Comparison of ENCODE assay signal across 8 mouse cellular contexts in the genomic region with DNA sequence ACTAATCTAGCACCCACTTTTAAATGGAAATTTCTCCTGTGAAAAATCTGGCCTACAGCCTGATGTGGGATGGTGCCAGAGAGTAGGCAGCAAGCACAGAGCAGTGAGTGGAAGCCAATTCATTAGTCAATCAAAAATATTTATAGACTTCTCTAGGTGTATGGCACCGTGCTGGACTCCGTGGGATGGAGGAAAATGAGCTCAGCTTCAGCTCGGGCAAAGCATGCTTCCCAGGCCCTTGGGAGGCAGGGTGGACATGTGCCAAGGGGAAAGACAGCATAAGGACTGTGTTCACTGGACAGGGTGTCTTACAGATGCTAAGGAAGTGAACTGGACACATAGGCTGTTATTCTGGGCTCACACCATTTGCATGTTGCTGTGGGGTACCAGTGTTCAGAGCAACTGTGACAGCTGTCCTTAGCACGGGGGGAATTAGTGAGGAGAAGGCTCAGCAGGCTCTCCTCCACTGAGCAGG. TPM values are rescaled to one million over a fixed set of nuclear protein-coding genes. Genes with fewer than 3 reads are reported as not detected.
DNase-seq lines count a peak whose midpoint lies in the region; ATAC-seq and TF ChIP-seq lines count a peak whose summit lies in the region.

No protein-coding gene starts in this region.

- intact Hi-C loops in gastrocnemius, postnatal 14 days (cut with DNase I; ENCODE audit: low total_unique reads) = no loop called here

- H3K4me3 ChIP-seq in limb, embryonic 14.5 days (replicated peaks; ENCODE audit: low read length) = no peak overlapping the region
- no peak overlapping the region for H3K4me3 ChIP-seq in limb, embryonic 10.5 days
- no peak overlapping the region for H3K4me3 ChIP-seq in midbrain, embryonic 15.5 days

- no peaks in the 10 kb centered on the region for H3K27me3 ChIP-seq in limb, embryonic 14.5 days (ENCODE audit: control insufficient read depth, insufficient read depth, low read length)
- no peaks in the 10 kb centered on the region for H3K27me3 ChIP-seq in limb, embryonic 10.5 days (ENCODE audit: low read depth, poor library complexity, severe bottlenecking)
- H3K27me3 ChIP-seq in midbrain, embryonic 15.5 days (replicated peaks) = no peaks in the 10 kb centered on the region

- no peak overlapping the region for H3K27ac ChIP-seq in limb, embryonic 14.5 days (replicated peaks; ENCODE audit: low read depth, low read length)
- no peak overlapping the region for H3K27ac ChIP-seq in limb, embryonic 10.5 days
- no peak overlapping the region for H3K27ac ChIP-seq in midbrain, embryonic 15.5 days

- H3K4me1 ChIP-seq in limb, embryonic 14.5 days (ENCODE audit: control insufficient read depth, insufficient read depth, low read length) = no peaks in the 10 kb centered on the region
- no peaks in the 10 kb centered on the region for H3K4me1 ChIP-seq in limb, embryonic 10.5 days
- no peaks in the 10 kb centered on the region for H3K4me1 ChIP-seq in midbrain, embryonic 15.5 days

- no peaks in the 10 kb centered on the region for H3K36me3 ChIP-seq in limb, embryonic 14.5 days (ENCODE audit: control insufficient read depth, insufficient read depth, low read length)
- H3K36me3 ChIP-seq in limb, embryonic 10.5 days = no peaks in the 10 kb centered on the region
- H3K36me3 ChIP-seq in midbrain, embryonic 15.5 days (replicated peaks) = no peaks in the 10 kb centered on the region

- 43% methylated on average over 4 of the region's 4 CpGs for WGBS in limb, embryonic 14.5 days
- 74% methylated on average over 4 of the region's 4 CpGs for WGBS in limb, embryonic 10.5 days
- 51% methylated on average over 4 of the region's 4 CpGs for WGBS in midbrain, embryonic 15.5 days

- DNase-seq in limb, embryonic 14.5 days (ENCODE audit: low spot score) = peak; percentile 23
- DNase-seq in limb, embryonic 10.5 days (ENCODE audit: low spot score) = no peak
- DNase-seq in gastrocnemius, postnatal 14 days = peak; percentile 41
- peak; percentile 74 to 77 for DNase-seq in layer of hippocampus, postnatal 10 days (ENCODE audit: low spot score in 2 of 2)
- peak; percentile 90 for DNase-seq in telencephalon, adult 2 months (ENCODE audit: low read depth, low spot score)
- no peak for DNase-seq in neural tube, embryonic 10.5 days (ENCODE audit: extremely low spot score, low spot score)
- no peak for DNase-seq in urinary bladder, postnatal 4 days (ENCODE audit: low spot score in 2 of 2)

- H3K9me3 ChIP-seq in limb, embryonic 14.5 days (ENCODE audit: control insufficient read depth, low read length) = peaks cover 3% of the 10 kb centered on the region; the same call in 1 of the 2 replicates
- no peaks in the 10 kb centered on the region for H3K9me3 ChIP-seq in limb, embryonic 10.5 days (replicated peaks)
- no peaks in the 10 kb centered on the region for H3K9me3 ChIP-seq in midbrain, embryonic 15.5 days

- no peak for ATAC-seq in limb, embryonic 14.5 days (ENCODE audit: low FRiP score, low read depth)
- no peak for ATAC-seq in midbrain, embryonic 15.5 days (replicated peaks)

- no peak overlapping the region for H3K9ac ChIP-seq in limb, embryonic 14.5 days (ENCODE audit: low read depth, low read length, severe bottlenecking)
- no peak overlapping the region for H3K9ac ChIP-seq in midbrain, embryonic 15.5 days

- H3K4me2 ChIP-seq in limb, embryonic 14.5 days (replicated peaks; ENCODE audit: low read depth, low read length, severe bottlenecking) = no peak overlapping the region
- no peak overlapping the region for H3K4me2 ChIP-seq in midbrain, embryonic 15.5 days

- TF ChIP-seq POLR2A in limb, embryonic 14.5 days (IDR thresholded peaks at IDR 0.05; ENCODE audit: borderline replicate concordance, extremely low read depth, insufficient read depth, insufficient read length) = no peak

RNA-seq across cellular contexts. Expression of a gene that starts 15.6 kb away (rescaled TPM):
- 27.6 and 30.9 TPM in 2 replicates for polyA plus RNA-seq in limb, embryonic 14.5 days (2012; rRNA removed)
- 15.4 and 22.1 TPM in 2 replicates for polyA plus RNA-seq in limb, embryonic 14.5 days (2014; fragmentation: Nextera tagmentation; extraction: Ambion mirVana)
- polyA plus RNA-seq in limb, embryonic 10.5 days (2016; fragmentation: Nextera tagmentation; extraction: Ambion mirVana) = 4.2 and 6.7 TPM in 2 replicates
- 100 to 1,000 TPM; 241 to 245 TPM for total RNA-seq in gastrocnemius, postnatal 14 days (2021)
- total RNA-seq in layer of hippocampus, postnatal 10 days (2021) = 10 to 100 TPM; 69.4 to 72.4 TPM
- 9.8 and 12.4 TPM in 2 replicates for polyA plus RNA-seq in midbrain, embryonic 15.5 days (2015; fragmentation: Nextera tagmentation; extraction: Ambion mirVana)

Comparison
In these comparisons a context has a peak if more than half of its experiments do, and no peak if none do; other contexts are left out.
1. DNase-seq: peak in limb, embryonic 14.5 days (single experiment), gastrocnemius, postnatal 14 days (single experiment), layer of hippocampus, postnatal 10 days (2 of 2) and telencephalon, adult 2 months (single experiment); none in limb, embryonic 10.5 days (single experiment), neural tube, embryonic 10.5 days (single experiment) and urinary bladder, postnatal 4 days (0 of 2).